Comparison of ENCODE assay signal across 8 mouse cellular contexts in the genomic region with DNA sequence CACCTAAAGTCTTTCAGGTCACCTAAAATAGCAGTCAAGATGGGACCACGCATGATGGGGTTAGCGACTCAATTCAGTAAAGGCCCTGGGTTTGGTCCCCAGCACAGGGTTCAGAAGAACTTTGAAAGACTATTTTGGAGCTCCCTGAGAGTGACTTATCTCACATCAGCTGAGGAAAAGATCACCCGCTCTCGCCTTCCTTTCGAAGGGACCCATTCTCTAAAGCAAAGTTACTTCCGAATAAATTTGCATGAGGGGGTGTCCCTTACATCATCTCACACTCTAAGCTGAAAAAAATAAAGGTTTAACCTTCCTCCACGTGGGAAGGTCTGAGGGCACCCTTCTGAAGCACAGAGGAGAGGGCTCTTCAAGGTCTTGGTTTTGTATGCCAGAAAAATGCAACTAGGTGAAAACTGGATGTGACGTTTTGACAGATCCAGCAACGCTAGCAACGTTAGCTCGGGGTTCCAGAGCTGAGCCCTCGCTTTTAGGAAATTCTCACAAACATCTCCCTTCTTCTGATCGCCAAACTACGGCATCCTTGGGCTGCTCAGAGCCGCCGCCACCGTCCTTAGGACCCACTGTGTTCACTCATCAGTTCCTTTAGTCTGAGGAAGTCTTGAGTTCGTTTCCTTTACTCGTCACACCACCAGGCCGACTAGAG. TPM values are rescaled to one million over a fixed set of nuclear protein-coding genes. Genes with fewer than 3 reads are reported as not detected.
DNase-seq lines count a peak whose midpoint lies in the region; ATAC-seq and TF ChIP-seq lines count a peak whose summit lies in the region.

No protein-coding gene starts in this region.

- peak overlapping the region; percentile 79 for H3K4me3 ChIP-seq in lung, adult 2 months (replicated peaks; ENCODE audit: extremely low read depth, low read depth, low read length)
- H3K4me3 ChIP-seq in limb, embryonic 14.5 days (replicated peaks; ENCODE audit: low read length): peak overlapping the region; percentile 66
- peak overlapping the region; percentile 60 for H3K4me3 ChIP-seq in neural tube, embryonic 14.5 days (ENCODE audit: low read depth, low read length)

- no peaks in the 10 kb centered on the region for H3K9me3 ChIP-seq in limb, embryonic 14.5 days (ENCODE audit: control insufficient read depth, low read length)
- H3K9me3 ChIP-seq in neural tube, embryonic 14.5 days (ENCODE audit: control insufficient read depth, low read length): no peaks in the 10 kb centered on the region

- no peaks in the 10 kb centered on the region for H3K36me3 ChIP-seq in limb, embryonic 14.5 days (ENCODE audit: control insufficient read depth, insufficient read depth, low read length)
- H3K36me3 ChIP-seq in neural tube, embryonic 14.5 days (ENCODE audit: control insufficient read depth, insufficient read depth, low read length): no peaks in the 10 kb centered on the region

- no peak for DNase-seq in lung, adult 2 months
- no peak for DNase-seq in lung, postnatal 14 days
- no peak for DNase-seq in limb, embryonic 14.5 days (ENCODE audit: low spot score)
- DNase-seq in embryo, embryonic 11 days: no peak
- no peak for DNase-seq in adrenal gland, adult 8-10 months
- DNase-seq in Muller cell, postnatal 12 days (ENCODE audit: inconsistent ontology term): no peak

- no peak; the same call in 1 of the 2 replicates for TF ChIP-seq POLR2A in lung, adult 2 months (IDR thresholded peaks at IDR 0.05; ENCODE audit: borderline replicate concordance, extremely low read depth, low read depth, low read length)
- no peak for TF ChIP-seq POLR2A in limb, embryonic 14.5 days (IDR thresholded peaks at IDR 0.05; ENCODE audit: borderline replicate concordance, extremely low read depth, insufficient read depth, insufficient read length)

- WGBS in lung, adult 2 months: 14% methylated on average over 20 of the region's 20 CpGs
- 17% methylated on average over 20 of the region's 20 CpGs for WGBS in limb, embryonic 14.5 days
- WGBS in neural tube, embryonic 14.5 days: 16% methylated on average over 20 of the region's 20 CpGs

- H3K9ac ChIP-seq in limb, embryonic 14.5 days (ENCODE audit: low read depth, low read length, severe bottlenecking): peak overlapping the region; percentile 57; the same call in 1 of the 2 replicates
- peak overlapping the region; percentile 59 for H3K9ac ChIP-seq in neural tube, embryonic 14.5 days (replicated peaks; ENCODE audit: low read depth, low read length)

- ATAC-seq in erythroid progenitor cell, adult 5-6 weeks (replicated peaks; ENCODE audit: low FRiP score, poor library complexity, severe bottlenecking): peak; percentile 31
- ATAC-seq in limb, embryonic 14.5 days (ENCODE audit: low FRiP score, low read depth): no peak
- peak; percentile 19 for ATAC-seq in neural tube, embryonic 14.5 days (ENCODE audit: low read depth)

- H3K4me2 ChIP-seq in limb, embryonic 14.5 days (replicated peaks; ENCODE audit: low read depth, low read length, severe bottlenecking): peak overlapping the region; percentile 75
- H3K4me2 ChIP-seq in neural tube, embryonic 14.5 days (ENCODE audit: low read depth, low read length): peak overlapping the region; percentile 63

- no peak for TF ChIP-seq CTCF in lung, adult 2 months (IDR thresholded peaks at IDR 0.05; ENCODE audit: insufficient read depth, low read length)

- peaks cover 47% of the 10 kb centered on the region for H3K27me3 ChIP-seq in limb, embryonic 14.5 days (ENCODE audit: control insufficient read depth, insufficient read depth, low read length)
- H3K27me3 ChIP-seq in neural tube, embryonic 14.5 days (ENCODE audit: control insufficient read depth, insufficient read depth, low read length): peaks cover 34% of the 10 kb centered on the region

- H3K4me1 ChIP-seq in lung, adult 2 months (ENCODE audit: control insufficient read depth, insufficient read depth, low read length): peaks cover 3% of the 10 kb centered on the region; the same call in 1 of the 2 replicates
- H3K4me1 ChIP-seq in limb, embryonic 14.5 days (ENCODE audit: control insufficient read depth, insufficient read depth, low read length): peaks cover 5% of the 10 kb centered on the region; the same call in 1 of the 2 replicates
- 0 out of 2 replicates have a peak, but pooled peaks cover 4% of the 10 kb centered on the region for H3K4me1 ChIP-seq in neural tube, embryonic 14.5 days (ENCODE audit: control insufficient read depth, insufficient read depth, low read length)

- no peak overlapping the region for H3K27ac ChIP-seq in limb, embryonic 14.5 days (replicated peaks; ENCODE audit: low read depth, low read length)
- peak overlapping the region; percentile 86 for H3K27ac ChIP-seq in neural tube, embryonic 14.5 days (ENCODE audit: low read depth, low read length)

RNA-seq across cellular contexts. Expression of a gene that starts 0.5 kb away (rescaled TPM):
- polyA plus RNA-seq in lung, adult 2 months (2012; rRNA removed): 0.34 TPM in 1 of 2 replicates, not detected in the other
- 7.5 and 8.3 TPM in 2 replicates for total RNA-seq in erythroid progenitor cell, adult 5-6 weeks (2015; ENCODE audit: low replicate concordance)
- 3.1 and 13.2 TPM in 2 replicates for total RNA-seq in erythroid progenitor cell, adult 5-6 weeks (2017; ENCODE audit: low replicate concordance)
- 0.43 TPM in 1 of 2 replicates, not detected in the other for polyA plus RNA-seq in limb, embryonic 14.5 days (2012; rRNA removed)
- polyA plus RNA-seq in limb, embryonic 14.5 days (2014; fragmentation: Nextera tagmentation; extraction: Ambion mirVana): 0.21 TPM in 1 of 2 replicates, not detected in the other
- not detected in 2 replicates for polyA plus RNA-seq in neural tube, embryonic 14.5 days (2014; fragmentation: Nextera tagmentation; extraction: Ambion mirVana)
- 1 to 10 TPM in 1 of 4 experiments, under 1 TPM in 2, not detected in 1; 0.51 to 1.1 (median 0.74) TPM for total RNA-seq in adrenal gland, adult 8-10 months (2022)

RNA-seq across cellular contexts. Expression of a gene that starts 4.6 kb away (rescaled TPM):
- polyA plus RNA-seq in lung, adult 2 months (2012; rRNA removed): 6.4 and 10.1 TPM in 2 replicates
- 19.5 and 21.0 TPM in 2 replicates for total RNA-seq in erythroid progenitor cell, adult 5-6 weeks (2015; ENCODE audit: low replicate concordance)
- 5.4 and 6.7 TPM in 2 replicates for total RNA-seq in erythroid progenitor cell, adult 5-6 weeks (2017; ENCODE audit: low replicate concordance)
- polyA plus RNA-seq in limb, embryonic 14.5 days (2012; rRNA removed): 0.45 and 0.46 TPM in 2 replicates
- polyA plus RNA-seq in limb, embryonic 14.5 days (2014; fragmentation: Nextera tagmentation; extraction: Ambion mirVana): 0.23 and 0.61 TPM in 2 replicates
- polyA plus RNA-seq in neural tube, embryonic 14.5 days (2014; fragmentation: Nextera tagmentation; extraction: Ambion mirVana): 0.20 and 0.22 TPM in 2 replicates
- 1 to 10 TPM in 1 of 4 experiments, under 1 TPM in 3; 0.49 to 1.0 (median 0.75) TPM for total RNA-seq in adrenal gland, adult 8-10 months (2022)

RNA-seq across cellular contexts. Expression of a gene that starts 36.7 kb away (rescaled TPM):
- 55.6 and 56.7 TPM in 2 replicates for polyA plus RNA-seq in lung, adult 2 months (2012; rRNA removed)
- 54.5 and 58.4 TPM in 2 replicates for total RNA-seq in erythroid progenitor cell, adult 5-6 weeks (2015; ENCODE audit: low replicate concordance)
- 68.6 and 79.1 TPM in 2 replicates for total RNA-seq in erythroid progenitor cell, adult 5-6 weeks (2017; ENCODE audit: low replicate concordance)
- 76.8 and 86.6 TPM in 2 replicates for polyA plus RNA-seq in limb, embryonic 14.5 days (2012; rRNA removed)
- polyA plus RNA-seq in limb, embryonic 14.5 days (2014; fragmentation: Nextera tagmentation; extraction: Ambion mirVana): 12.9 and 13.7 TPM in 2 replicates
- 14.5 and 16.2 TPM in 2 replicates for polyA plus RNA-seq in neural tube, embryonic 14.5 days (2014; fragmentation: Nextera tagmentation; extraction: Ambion mirVana)
- 100 to 1,000 TPM; 102 to 147 (median 129) TPM for total RNA-seq in adrenal gland, adult 8-10 months (2022)

RNA-seq across cellular contexts. Expression of a gene that starts 47.6 kb away (rescaled TPM):
- polyA plus RNA-seq in lung, adult 2 months (2012; rRNA removed): not detected in 2 replicates
- not detected in 2 replicates for total RNA-seq in erythroid progenitor cell, adult 5-6 weeks (2015; ENCODE audit: low replicate concordance)
- not detected in 2 replicates for total RNA-seq in erythroid progenitor cell, adult 5-6 weeks (2017; ENCODE audit: low replicate concordance)
- not detected in 2 replicates for polyA plus RNA-seq in limb, embryonic 14.5 days (2012; rRNA removed)
- polyA plus RNA-seq in limb, embryonic 14.5 days (2014; fragmentation: Nextera tagmentation; extraction: Ambion mirVana): not detected in 2 replicates
- polyA plus RNA-seq in neural tube, embryonic 14.5 days (2014; fragmentation: Nextera tagmentation; extraction: Ambion mirVana): not detected in 2 replicates
- not detected for total RNA-seq in adrenal gland, adult 8-10 months (2022)
